Mouse (Mus musculus): Measurements from ENCODE around the gene Fgfr2. TPM values are rescaled to one million over a fixed set of nuclear protein-coding genes. Genes with fewer than 3 reads are reported as not detected.
A peak's percentile ranks its signal among the peaks of the same experiment; 100 is the strongest.

Fgfr2 gene
- total RNA-seq, 2 experiments from 2014 or later: 43.7 to 44.3 TPM

DNA sequence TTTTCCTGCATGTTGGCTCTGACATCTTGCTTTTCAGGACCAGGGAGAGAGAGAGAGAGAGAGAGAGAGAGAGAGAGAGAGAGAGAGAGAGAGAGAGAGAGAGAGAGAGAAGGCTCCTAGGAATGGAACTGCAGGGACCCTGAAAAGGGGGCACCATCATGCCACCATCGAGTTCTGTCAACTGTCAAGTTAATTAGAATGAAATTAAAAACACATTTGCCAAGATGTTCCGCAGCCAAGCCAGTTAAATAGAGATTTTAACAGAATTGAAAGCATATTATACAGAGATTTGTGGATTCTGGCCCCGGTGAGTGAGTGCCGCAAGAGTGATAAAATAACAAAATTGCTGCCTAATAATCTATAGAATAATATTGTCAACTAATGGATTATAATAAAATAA is 1400.8 kb downstream of the Fgfr2 start:
- DNase-seq (ENCODE audit: extremely low spot score in 1 of 2, low spot score in 1 of 2): no peak

DNA sequence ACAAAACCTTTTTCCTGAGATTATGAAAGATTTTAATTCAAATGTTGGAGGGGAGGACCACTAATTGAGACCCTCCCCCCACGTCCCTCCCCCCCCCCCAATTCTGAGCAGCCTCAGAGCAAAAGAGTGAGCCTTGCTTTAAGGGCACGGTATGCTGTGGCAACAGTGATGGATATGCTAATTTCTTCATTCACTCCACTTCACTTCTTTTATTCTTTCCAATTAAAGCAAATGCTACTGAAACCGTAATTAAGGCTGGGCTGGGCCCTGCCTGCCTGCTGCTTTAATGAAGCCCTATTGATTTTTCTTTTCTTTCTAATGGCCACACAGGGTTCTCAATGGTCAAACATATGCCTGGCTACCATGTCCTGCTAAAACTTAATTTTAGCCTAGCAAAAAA is 1404.9 kb downstream of the Fgfr2 start:
- no peak for DNase-seq (ENCODE audit: extremely low spot score in 1 of 2, low spot score in 1 of 2)

DNA sequence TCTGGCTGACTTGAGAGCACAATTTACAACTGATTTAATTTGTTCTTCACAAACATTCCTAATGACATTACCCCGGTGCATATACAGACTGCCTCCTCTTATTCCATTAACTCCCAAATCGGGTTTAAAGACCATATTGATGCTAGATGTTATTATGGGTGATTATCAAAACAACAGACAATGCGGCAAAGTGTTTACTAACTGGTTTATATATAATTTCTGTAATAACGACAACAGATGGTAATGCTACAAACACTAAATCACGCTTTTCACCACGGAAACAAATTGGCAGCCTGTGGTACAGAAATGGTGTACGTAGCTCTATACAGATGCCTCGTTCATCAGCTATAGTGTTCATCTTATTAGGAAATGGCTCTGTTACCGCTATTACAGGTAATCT is 1410.1 kb downstream of the Fgfr2 start:
- DNase-seq (ENCODE audit: extremely low spot score in 1 of 2, low spot score in 1 of 2): no peak

DNA sequence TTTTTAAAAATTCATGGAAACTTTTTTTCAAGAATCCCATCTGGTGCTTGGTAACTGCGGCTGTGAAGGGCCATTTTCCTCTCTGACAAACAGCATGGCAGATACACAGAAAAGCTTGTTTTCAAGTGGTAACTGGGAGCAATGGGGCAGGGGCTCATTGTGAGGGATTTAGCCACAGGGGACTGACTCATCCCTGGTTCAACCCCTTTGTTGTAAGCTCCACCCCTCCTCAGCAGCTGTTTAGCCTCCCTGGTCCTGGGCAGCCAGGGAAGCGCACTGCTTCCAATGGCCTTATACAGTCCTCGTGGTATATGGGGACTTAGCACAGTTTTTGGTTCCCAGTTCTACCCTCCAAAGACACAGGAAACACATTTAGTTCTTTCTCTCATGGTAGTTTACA is 1426.3 kb downstream of the Fgfr2 start:
- no peak for DNase-seq (ENCODE audit: extremely low spot score in 1 of 2, low spot score in 1 of 2)

DNA sequence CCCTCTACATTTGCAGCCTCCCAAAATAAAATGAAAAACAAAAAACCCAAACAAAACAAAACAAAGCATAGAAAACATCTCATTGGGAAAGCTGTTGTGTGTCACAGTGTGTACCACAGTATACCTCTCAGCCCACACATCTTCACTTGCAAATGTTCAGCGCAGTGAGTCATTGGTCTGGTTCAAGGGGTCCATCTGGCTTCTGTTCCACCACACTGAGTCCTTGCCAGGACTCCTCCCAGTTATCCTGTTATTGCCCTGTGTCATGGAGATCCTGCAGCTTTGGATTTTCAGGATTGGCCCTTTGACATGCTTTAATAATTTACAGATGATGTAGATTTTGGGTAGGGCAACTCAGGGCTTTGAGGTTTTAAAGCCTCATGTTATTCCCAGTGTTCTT is 1435.8 kb downstream of the Fgfr2 start:
- no peak for DNase-seq (ENCODE audit: extremely low spot score in 1 of 2, low spot score in 1 of 2)

DNA sequence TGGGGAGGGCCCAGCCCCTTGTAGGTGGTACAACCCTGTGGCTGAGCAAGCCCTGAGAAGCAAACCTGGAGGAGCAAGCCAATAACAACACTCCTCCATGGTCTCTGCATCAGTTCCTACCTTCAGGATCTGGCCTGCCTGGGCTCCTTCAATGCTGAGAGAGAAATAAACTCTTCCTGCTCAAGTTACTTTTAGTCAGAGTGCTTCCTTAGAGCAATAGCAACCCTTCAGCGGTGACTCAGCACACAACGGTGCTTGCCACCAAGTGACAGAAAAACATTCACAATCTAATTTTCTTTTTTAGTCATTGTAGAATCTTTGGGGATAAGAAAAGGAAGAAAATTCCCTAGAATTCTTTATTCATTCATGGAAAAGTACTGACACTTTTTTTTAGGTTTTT is 1446.0 kb downstream of the Fgfr2 start:
- DNase-seq (ENCODE audit: extremely low spot score in 1 of 2, low spot score in 1 of 2): no peak

DNA sequence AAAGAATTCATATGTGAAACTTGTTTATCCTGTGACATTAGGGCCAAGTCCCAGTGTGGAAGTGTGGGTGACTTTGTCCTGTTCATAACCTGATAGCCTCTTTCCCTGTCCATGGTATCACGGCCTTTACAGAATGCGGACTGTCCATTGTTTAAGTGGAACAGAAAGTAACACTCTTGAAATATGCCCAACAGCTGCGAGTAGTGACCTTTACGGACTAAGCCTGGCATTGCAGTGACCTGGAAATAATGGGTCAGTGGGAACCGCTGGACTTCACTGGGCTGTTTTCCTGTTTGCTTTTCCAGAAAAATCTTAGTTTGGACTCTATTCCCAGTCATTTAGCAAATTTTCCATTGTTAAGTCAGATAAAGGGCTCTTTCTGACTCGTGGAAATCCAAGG is 1452.6 kb downstream of the Fgfr2 start:
- DNase-seq (ENCODE audit: extremely low spot score in 1 of 2, low spot score in 1 of 2): no peak

DNA sequence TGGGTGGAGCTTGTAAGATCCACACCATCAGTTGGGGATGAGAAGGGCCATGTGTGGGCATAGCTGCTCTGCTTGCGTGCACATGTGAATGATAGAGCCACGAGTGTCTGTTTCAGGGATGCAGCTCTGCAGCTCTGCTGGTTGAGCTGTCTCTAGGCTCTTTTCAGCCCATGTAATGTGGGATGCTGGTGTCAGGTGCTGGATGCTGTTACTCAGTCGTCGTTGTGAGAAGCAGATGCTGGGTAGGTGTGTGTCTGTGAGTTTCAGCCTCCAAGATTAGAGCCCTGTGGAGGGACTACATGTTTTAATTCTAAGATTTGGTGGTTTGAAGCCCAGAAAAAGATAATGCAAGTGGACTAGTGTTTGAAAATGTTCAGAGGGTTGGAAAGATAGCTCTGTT is 1453.8 kb downstream of the Fgfr2 start:
- no peak for DNase-seq (ENCODE audit: extremely low spot score in 1 of 2, low spot score in 1 of 2)

DNA sequence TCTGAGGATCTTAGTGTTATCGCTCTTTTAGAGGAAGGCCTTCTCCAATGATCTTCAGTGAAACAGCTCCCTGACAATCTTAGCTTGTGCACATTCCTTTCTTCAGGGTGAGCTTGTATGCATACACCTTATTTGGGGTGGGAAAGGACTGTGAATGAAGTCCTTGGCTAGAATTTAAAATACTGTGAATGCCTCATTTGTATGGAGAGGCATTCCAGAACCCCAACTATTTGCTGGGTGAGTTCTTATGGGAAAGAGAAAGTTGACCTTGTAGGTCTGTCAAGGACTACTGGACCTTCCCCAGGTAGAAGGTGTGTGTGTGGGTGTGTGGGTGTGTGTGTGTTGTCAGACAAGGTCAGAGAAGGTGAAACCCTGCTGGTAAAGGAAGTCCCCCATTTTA is 1462.4 kb downstream of the Fgfr2 start:
- no peak for DNase-seq (ENCODE audit: extremely low spot score in 1 of 2, low spot score in 1 of 2)

DNA sequence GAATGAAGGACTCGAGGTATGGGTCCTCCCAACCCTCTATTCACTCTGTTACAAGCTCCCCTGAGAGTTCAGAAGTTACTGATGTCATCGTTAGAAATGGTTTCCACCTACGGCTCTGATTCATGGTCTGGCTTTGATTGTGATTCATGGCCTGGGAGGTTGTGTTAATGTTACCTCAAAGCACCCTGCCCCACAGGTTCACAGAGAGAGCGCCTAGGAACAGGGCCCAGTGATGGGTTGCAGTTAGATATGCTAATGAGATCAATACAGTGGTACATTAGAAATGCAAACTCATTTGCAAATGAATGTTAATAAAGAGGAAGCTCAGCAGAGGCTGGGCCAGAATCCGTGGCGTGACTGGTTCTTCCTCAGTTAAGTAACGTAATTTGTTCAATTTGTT is 1467.1 kb downstream of the Fgfr2 start:
- no peak for DNase-seq (ENCODE audit: extremely low spot score in 1 of 2, low spot score in 1 of 2)

DNA sequence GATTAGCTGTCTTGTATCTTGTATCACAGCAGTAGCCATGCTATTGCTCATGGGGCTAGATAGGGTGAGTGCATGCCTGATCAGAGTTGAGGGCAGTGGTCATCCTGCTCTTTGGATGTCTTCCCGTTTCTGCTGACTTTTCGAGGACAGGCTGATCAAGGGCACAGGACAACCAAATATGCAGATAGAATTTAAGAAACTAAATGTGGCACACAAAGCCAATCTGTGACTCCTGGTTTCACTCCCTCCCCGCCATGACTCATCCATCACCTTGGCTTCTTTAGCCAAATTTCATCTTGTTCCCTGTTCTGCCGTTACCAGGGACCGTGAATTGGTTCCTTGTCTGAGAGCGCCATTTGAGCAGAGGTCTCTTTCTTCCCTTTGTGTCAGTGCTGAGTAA is 1469.7 kb downstream of the Fgfr2 start:
- no peak for DNase-seq (ENCODE audit: extremely low spot score in 1 of 2, low spot score in 1 of 2)

DNA sequence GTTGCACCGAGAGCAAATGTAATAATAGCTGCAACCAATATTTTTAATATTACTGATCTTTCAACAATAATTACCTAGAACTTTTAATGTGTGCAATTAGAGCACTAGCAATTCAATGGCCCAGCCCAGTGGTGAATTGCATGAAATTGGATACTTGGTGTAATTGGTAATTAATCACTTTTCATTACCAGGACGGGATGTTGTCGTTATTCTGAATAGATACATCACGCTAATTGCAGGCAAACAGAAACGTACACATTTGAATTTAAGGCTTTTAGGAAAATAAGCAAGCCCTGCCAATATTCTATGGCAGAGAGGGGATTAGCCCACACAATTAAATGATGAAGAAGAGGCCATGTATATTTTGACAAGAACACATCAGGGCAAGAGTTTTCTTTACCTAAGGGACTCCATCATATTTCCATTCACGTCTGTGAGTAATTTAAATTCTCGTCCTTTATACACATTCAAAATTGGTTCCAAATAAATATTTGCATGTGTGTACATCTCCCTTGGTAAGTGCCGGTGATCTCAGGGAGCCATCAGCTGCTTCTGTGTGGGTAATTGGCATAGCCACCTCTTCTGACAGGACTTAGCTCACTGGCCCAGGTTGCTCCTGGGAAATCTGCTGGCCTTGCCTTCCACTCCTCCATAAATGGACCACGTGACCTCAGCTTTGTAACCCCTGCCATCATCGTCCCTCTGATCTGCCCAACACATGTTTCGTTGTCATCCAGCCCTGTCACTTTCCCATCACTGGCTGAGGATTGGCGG is 1471.0 kb downstream of the Fgfr2 start:
- DNase-seq (ENCODE audit: extremely low spot score in 1 of 2, low spot score in 1 of 2): no peak

DNA sequence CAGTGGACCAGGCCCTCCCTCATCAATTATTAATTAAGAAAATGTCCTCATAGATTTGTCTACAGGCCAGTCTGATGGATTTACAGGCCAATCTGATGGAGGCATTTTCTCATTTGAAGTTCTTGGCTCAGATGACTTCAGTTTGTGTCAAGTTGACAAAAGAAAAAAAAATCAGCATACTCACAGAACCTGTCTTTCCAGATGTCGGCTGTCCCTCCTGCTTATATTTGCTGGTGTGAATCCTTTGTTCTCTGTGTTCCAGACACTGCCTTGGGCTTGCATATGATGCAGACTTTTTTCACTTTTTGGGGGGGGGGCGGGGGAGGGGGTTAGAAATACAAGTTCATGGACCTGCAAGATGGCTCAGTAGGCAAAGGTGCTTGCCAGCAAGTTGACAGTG is 1472.9 kb downstream of the Fgfr2 start:
- DNase-seq (ENCODE audit: extremely low spot score in 1 of 2, low spot score in 1 of 2): no peak

DNA sequence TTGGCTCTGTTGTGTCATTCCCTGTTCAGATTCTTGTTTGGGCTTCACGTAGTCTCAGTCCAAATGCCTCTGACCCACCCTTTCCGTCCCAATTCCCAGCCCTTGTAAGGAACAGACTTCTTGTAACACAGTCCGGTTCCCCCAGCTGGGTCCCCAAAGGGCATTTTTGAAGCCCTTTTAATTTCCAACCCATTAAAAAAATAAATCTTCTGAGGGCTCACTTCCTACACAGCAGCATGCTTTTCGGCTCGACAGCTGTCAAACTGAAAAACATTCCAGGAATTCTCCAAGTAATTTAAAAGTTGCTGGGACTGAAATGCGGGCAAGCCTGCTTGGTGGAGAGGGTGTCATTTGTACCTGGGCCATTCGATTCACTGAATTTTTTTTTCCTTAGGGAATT is 1474.9 kb downstream of the Fgfr2 start:
- DNase-seq (ENCODE audit: extremely low spot score in 1 of 2, low spot score in 1 of 2): no peak

DNA sequence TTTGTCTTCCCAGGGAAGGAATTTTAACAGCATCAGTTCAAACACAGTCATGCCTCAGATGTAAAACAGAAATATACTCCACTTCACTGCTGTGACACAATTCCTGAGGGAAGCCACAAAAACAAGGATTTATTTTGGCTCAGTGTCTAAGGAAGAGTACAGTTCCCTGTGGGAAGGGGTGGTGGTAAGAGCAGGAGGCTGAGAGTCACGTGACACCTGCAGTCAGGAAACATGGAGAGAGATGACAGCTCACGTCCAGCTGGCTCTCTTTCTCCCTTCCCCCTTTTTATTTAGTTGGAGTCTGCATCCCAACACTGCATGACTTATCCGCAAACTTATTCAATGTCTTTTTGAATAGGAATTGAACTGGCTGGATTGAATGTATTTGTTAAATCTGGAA is 1475.6 kb downstream of the Fgfr2 start:
- no peak for DNase-seq (ENCODE audit: extremely low spot score in 1 of 2, low spot score in 1 of 2)

DNA sequence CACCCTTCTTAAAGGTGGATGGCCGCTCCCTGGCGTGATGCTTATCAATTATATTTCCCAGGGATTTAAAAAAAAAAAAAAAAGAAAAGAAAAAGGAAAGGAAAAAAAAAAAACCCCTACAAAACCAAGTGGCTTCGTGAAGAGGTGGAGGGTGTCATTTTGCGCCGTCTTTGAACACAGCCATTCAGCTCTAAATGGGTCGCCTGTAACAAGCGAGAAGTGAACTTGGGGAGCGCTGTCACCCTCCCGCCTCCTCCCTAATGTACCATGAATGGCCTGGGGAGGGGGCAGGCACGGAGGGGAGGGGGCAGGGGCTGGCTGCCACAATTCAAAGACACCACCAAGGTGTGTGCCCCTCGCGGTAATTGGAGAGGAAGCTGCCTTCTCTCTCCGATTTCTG is 1478.6 kb downstream of the Fgfr2 start:
- no peak for DNase-seq (ENCODE audit: extremely low spot score in 1 of 2, low spot score in 1 of 2)

DNA sequence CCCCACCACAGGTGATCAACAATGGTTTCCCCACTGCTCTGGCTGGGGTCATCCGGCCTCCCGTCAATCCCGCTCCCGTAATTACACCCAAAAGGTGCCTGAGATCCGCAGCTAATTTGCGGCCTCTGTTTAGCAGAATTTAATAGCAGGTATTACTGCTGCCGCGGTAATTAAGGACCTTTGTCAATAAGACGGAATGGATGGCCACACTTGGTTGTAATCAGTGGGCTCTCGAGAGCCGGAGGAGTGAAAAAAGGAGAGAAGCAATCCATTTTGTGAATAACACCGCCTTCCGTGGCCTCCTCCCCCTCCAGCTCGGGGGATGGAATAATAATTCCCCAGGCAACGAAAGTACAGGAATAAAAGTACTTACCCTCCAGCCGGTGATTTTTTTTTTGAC is 1479.1 kb downstream of the Fgfr2 start:
- DNase-seq (ENCODE audit: extremely low spot score in 1 of 2, low spot score in 1 of 2): no peak

DNA sequence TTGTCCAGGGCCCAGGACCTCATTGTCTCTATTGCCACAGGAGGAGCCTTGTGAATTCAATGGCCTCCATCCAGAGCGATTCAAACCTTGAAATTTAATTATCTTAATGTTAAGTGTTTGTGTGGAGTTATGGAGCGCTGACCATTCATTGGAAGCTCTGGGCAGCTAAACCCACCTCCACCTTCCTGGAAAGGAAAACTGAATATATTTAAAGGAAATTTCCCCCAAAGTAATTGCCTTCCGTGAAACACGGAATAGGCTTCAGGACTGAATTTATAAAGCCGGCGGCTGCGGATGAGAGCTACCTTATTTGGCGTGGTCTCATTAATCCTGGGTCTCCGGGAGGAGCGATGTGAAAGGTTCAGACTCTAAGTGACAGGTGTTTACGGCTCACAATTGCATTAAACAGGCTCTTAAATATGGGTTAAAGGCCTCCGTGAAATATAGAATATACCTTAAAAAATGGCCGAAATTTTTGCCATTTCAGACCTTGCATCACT is 1479.8 kb downstream of the Fgfr2 start:
- DNase-seq (ENCODE audit: extremely low spot score in 1 of 2, low spot score in 1 of 2): no peak

DNA sequence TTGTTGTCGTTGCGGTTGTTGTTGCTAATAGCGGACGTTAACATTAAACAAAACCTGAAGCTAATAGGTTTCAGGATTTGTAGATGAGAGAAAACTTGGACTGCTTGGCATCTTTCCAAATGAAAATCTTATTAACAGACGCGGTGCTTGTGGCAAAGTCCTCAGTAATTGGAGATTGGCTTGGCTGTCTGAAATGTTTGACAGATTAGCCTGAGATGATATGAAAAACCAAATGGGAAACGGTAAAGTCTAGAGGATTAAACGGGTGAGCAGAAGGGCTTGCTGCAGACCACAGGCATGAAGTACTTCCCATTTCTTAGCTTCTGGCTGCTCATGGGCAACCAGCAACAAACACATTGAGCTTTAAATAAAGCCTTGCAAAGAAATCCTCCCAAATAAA is 1493.6 kb downstream of the Fgfr2 start:
- no peak for DNase-seq (ENCODE audit: extremely low spot score in 1 of 2, low spot score in 1 of 2)

DNA sequence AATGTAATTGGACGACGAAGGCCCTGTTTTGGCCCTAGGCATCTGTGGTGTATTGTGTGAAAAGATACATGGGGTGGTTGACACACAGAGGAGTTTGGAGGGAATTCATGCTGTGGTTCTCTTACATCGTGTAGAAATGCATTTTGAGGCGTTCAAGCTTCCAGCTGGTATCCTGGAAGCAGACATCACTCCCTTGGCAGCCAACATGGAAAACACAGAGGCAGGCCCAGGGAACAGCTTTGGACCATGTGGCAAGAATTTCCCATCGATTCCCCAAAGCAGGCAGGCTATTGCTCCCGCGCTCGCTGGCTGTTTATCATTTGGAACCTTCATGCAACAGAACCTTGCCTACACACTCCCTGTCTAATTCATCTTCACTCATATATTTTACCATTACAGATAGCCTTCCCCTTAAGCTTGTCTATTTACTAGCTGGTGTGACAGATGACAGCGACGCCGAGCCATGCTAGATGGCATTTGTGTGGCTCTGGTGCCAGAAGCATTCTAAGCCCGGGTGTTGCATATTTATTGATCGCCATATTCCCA is 1494.2 kb downstream of the Fgfr2 start:
- DNase-seq (ENCODE audit: extremely low spot score in 1 of 2, low spot score in 1 of 2): peak; percentile 47 to 51

DNA sequence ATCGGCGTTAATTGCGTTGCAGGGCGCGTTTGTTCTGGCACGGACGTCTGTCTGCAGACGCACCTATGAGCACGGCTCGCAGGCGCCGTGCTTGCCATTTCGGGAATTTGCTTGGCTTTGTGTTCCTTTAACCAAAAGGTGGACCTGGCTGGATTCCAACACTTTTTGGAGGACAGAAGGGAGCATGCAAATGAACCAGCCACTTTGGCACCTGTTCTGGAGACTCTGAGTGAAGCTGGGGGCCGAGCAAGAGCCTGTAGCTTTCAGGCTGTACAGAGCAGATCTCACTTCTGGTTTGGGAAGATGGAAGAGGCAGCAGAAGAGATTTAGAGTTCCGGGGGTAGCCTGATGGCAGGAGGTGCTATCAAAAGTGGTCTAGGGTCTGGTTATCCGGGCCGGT is 1494.8 kb downstream of the Fgfr2 start:
- no peak for DNase-seq (ENCODE audit: extremely low spot score in 1 of 2, low spot score in 1 of 2)

DNA sequence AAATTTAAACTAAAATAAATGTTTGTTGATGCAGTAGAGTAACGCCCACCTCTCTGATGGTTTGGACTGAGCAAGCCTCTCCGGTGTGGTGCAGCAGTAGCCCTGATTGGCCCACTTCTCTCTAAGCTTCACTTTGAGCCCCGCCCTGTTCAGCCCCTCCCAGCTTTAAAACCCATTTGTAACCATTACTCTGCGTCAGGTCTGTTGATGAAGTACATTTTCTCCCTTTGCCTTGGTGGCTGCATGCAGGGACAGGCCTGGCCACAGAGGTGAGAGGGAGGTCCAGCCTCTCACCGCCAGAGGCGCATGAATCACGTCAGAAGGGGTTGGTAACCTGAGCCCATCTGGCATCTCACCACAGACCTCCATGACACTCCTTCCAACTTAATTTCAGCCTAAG is 1513.5 kb downstream of the Fgfr2 start:
- DNase-seq (ENCODE audit: extremely low spot score in 1 of 2, low spot score in 1 of 2): no peak
